Mouse (Mus musculus) neural tube, embryonic 12.5 days (tissue): Measurements from ENCODE around the gene Ube2o. TPM values are rescaled to one million over a fixed set of nuclear protein-coding genes. Genes with fewer than 3 reads are reported as not detected.

ENCODE experiments used
- ATAC-seq: fragments of 200-750 bp; cut with Nextera tagmentation; 2 replicates; pipeline ENCODE4 v1.8.0; 2017; ENCODE audit warnings: low read depth, mild to moderate bottlenecking, moderate TSS enrichment, moderate library complexity; ENCODE audit not compliant: low FRiP score
- H3K27ac ChIP-seq: fragments of 300-500 bp; sonication (generic); 2 replicates; pipeline ENCODE4 v1.5.1; 2016
- H3K27me3 ChIP-seq: fragments of 300-500 bp; sonication (generic); replicated peaks from 2 replicates; pipeline ENCODE4 v1.6.1; 2016; ENCODE audit warnings: mild to moderate bottlenecking
- H3K36me3 ChIP-seq: fragments of 300-500 bp; sonication (generic); 2 replicates; pipeline ENCODE4 v1.6.1; 2016; ENCODE audit warnings: mild to moderate bottlenecking
- H3K4me1 ChIP-seq: fragments of 300-500 bp; sonication (generic); 2 replicates; pipeline ENCODE4 v1.6.1; 2016
- H3K4me2 ChIP-seq: fragments of 300-500 bp; sonication (generic); replicated peaks from 2 replicates; pipeline ENCODE4 v1.6.1; 2016; ENCODE audit warnings: mild to moderate bottlenecking
- H3K4me3 ChIP-seq: fragments of 300-500 bp; sonication (generic); 2 replicates; pipeline ENCODE4 v1.5.1; 2016
- H3K9ac ChIP-seq: fragments of 300-500 bp; sonication (generic); 2 replicates; pipeline ENCODE4 v1.6.1; 2016; ENCODE audit warnings: mild to moderate bottlenecking
- H3K9me3 ChIP-seq: fragments of 300-500 bp; sonication (generic); 2 replicates; pipeline ENCODE4 v1.6.1; 2016; ENCODE audit warnings: mild to moderate bottlenecking
- WGBS: fragments of 180-500 bp; shearing (Covaris S2); methylation state at CpG from one replicate; pipeline ENCODE4 v1.1.7; 2016; 5-methylcytosine and 5-hydroxymethylcytosine counted together
- polyA plus RNA-seq: library from polyadenylated mRNA; unstranded; fragments of >200 nt; fragmentation: Nextera tagmentation; extraction: Ambion mirVana; gene quantifications from 2 replicates; pipeline ENCODE4 v1.2.1, GENCODE M21; 2016

Ube2o gene
- polyA plus RNA-seq, 1 experiment from 2014 or later: 37.6 TPM

DNA sequence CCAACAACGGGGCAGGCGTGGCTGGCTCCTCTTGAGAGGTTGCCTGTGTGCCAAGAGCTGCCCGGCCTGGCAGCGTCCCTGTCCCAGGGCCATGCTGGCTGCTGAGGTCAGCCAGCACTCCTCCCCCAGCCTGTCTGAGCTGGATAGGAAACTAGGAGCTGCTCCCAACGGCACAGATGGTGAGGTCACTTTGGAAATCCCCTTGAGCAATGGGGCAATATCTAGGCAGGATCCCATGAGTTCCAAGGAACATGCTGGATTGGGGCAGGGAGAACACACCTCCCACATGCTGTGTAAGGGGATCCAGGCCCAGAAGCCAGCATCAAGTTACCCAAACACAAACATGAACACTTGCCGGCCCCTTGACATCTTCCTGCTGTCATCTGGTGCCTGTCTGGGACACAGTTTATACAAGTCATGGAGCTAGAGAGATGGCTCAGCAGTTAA is 40.0 kb upstream of the Ube2o start:
- Histone ChIP-seq H3K36me3 (no peaks in the 10 kb centered on the region), H3K4me1 (peaks cover 46% of the 10 kb centered on the region), H3K9me3 (no peaks in the 10 kb centered on the region), H3K27me3 (peaks cover 9% of the 10 kb centered on the region), H3K4me2 (peak overlapping the region; percentile 81; the same call in 1 of the 2 replicates), H3K27ac (no peak overlapping the region), H3K4me3 (no peak overlapping the region), H3K9ac (0 out of 2 replicates have a peak overlapping the region, but pooled peaks have one; percentile 3)
- no peak for ATAC-seq
- 52% methylated on average over 6 of the region's 6 CpGs for WGBS

- Histone ChIP-seq H3K4me1 (peaks cover 50% of the 10 kb centered on the region), H3K4me2 (peak overlapping the region; percentile 31), H3K9me3 (no peaks in the 10 kb centered on the region), H3K4me3 (no peak overlapping the region), H3K27ac (no peak overlapping the region), H3K27me3 (peaks cover 9% of the 10 kb centered on the region), H3K36me3 (no peaks in the 10 kb centered on the region), H3K9ac (0 out of 2 replicates have a peak overlapping the region, but pooled peaks have one; percentile 3)
- no peak for ATAC-seq
- WGBS: 79% methylated on average over 10 of the region's 10 CpGs
Observed at GRCm38 (mm10) chr11:116620559-116621253, 39.5 kb upstream of the Ube2o start.

DNA sequence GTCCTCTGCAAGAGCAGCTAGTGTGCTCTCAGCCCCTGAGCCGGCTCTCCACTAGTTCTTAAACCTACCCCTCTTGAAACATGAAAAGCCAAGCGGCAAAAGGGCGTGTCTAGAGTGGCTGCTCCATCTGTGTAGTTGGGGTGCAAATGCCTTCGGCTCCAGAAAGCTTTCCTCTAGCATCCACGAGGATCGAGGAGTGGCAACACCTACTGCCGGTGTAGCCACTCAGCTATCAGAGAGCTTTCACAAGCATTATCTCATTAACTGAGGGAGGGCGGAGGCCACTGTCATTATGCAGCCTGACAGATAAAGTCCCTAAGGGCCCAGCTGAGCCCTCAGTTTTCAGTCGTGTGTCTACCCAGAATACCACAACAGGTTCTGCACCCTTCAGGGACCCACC is 38.8 kb upstream of the Ube2o start:
- H3K4me2 ChIP-seq: peak overlapping the region; percentile 31; the same call in 1 of the 2 replicates
- no peak overlapping the region for H3K9ac ChIP-seq
- no peaks in the 10 kb centered on the region for H3K9me3 ChIP-seq
- peaks cover 9% of the 10 kb centered on the region for H3K27me3 ChIP-seq
- H3K36me3 ChIP-seq: no peaks in the 10 kb centered on the region
- ATAC-seq: no peak
- no peak overlapping the region for H3K4me3 ChIP-seq
- H3K4me1 ChIP-seq: peaks cover 50% of the 10 kb centered on the region
- WGBS: 41% methylated on average over 9 of the region's 9 CpGs
- H3K27ac ChIP-seq: no peak overlapping the region

DNA sequence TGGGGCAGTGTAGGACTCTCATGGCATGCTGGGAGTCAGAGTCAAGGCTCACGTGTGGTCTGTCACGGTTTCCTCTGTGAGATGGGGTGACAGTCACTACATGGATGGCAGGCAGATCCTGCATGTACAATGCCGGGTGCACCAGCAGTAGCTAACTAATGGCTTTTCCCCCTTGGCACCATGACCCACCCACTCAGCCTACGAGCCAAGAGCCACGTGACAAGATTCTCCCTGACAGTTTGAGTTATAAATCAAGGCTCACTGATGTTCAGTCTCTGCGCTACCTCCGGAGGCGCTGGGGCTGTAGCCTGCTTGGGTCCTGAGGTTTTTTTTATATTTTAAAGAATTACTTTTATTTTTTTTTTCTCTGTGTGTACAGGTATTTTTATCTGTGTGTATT is 38.3 kb upstream of the Ube2o start:
- H3K4me3 ChIP-seq: no peak overlapping the region
- H3K9me3 ChIP-seq: no peaks in the 10 kb centered on the region
- no peak for ATAC-seq
- no peaks in the 10 kb centered on the region for H3K36me3 ChIP-seq
- no peak overlapping the region for H3K27ac ChIP-seq
- peaks cover 50% of the 10 kb centered on the region for H3K4me1 ChIP-seq
- H3K4me2 ChIP-seq: peak overlapping the region; percentile 31; the same call in 1 of the 2 replicates
- peaks cover 9% of the 10 kb centered on the region for H3K27me3 ChIP-seq
- WGBS: 50% methylated on average over 8 of the region's 8 CpGs
- H3K9ac ChIP-seq: no peak overlapping the region

DNA sequence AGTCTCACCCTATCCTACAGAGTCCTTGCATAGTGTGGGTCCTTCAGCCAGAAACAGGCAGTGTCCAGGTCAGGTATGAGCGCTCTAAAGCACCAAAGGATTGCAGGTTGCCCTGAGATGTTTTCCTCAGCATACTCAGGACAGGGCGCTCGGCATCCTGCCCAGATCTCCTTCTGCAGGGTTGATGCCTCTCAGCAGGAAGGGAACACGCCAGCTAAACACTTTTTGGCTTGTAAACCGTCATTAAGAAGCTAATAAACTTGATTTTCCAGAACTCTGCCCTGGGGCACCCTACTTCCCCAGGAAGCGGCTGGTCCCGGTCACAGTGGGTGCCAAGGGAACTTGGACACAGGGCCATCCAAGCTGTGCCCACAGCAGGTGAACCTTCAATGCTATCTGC is 37.9 kb upstream of the Ube2o start:
- no peak for ATAC-seq
- Histone ChIP-seq H3K4me2 (peak overlapping the region; percentile 31; the same call in 1 of the 2 replicates), H3K27ac (no peak overlapping the region), H3K27me3 (peaks cover 7% of the 10 kb centered on the region), H3K4me3 (no peak overlapping the region), H3K9me3 (no peaks in the 10 kb centered on the region), H3K36me3 (no peaks in the 10 kb centered on the region), H3K4me1 (peaks cover 49% of the 10 kb centered on the region), H3K9ac (no peak overlapping the region)
- WGBS: 80% methylated on average over 7 of the region's 7 CpGs

- no peaks in the 10 kb centered on the region for H3K9me3 ChIP-seq
- H3K4me3 ChIP-seq: no peak overlapping the region
- no peak overlapping the region for H3K27ac ChIP-seq
- 86% methylated on average over 7 of the region's 7 CpGs for WGBS
- H3K27me3 ChIP-seq: peaks cover 2% of the 10 kb centered on the region
- ATAC-seq: no peak
- no peak overlapping the region for H3K4me2 ChIP-seq
- H3K4me1 ChIP-seq: peaks cover 44% of the 10 kb centered on the region
- H3K9ac ChIP-seq: no peak overlapping the region
- H3K36me3 ChIP-seq: no peaks in the 10 kb centered on the region
Observed at GRCm38 (mm10) chr11:116618666-116619065, 37.4 kb upstream of the Ube2o start.

- no peak overlapping the region for H3K4me2 ChIP-seq
- H3K36me3 ChIP-seq: no peaks in the 10 kb centered on the region
- H3K9me3 ChIP-seq: no peaks in the 10 kb centered on the region
- no peak overlapping the region for H3K27ac ChIP-seq
- ATAC-seq: no peak
- peaks cover 40% of the 10 kb centered on the region for H3K4me1 ChIP-seq
- no peak overlapping the region for H3K9ac ChIP-seq
- WGBS: 89% methylated on average over 7 of the region's 7 CpGs
- no peak overlapping the region for H3K4me3 ChIP-seq
- no peaks in the 10 kb centered on the region for H3K27me3 ChIP-seq
Observed at GRCm38 (mm10) chr11:116617641-116618040, 36.4 kb upstream of the Ube2o start.

DNA sequence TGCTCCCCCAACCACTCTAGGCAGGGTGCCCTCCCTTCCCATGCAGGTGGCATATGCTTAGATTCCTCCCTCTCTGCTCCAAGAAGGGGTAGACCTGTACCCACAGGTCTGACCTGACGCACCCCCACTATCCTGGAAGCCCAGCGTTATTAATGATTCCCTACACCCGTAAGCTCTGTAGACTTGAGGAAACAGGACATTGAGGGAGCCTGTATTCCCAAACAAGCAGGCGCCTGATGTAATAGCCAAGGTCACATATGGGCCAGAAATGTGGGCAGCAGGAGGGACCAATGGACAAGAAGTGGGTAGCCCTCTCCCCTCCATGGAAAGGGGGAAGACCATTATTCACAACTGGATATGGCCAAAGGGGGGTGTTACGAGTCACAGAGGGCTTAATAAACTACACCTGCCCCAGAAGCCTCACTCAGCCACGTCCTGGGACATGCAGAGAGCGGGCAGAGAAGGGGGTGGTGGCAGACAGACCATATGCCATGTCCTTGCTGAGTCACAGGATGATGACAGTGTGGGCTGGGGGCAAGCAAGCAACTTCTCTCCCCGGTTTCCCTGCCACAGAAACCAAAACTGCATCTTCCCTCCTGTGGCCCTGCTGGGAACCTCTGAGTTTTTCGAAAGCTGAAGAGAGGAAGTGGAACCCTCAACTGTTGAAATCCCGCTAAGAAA is 35.3 kb upstream of the Ube2o start:
- 77% methylated on average over 10 of the region's 10 CpGs for WGBS
- H3K4me3 ChIP-seq: no peak overlapping the region
- no peaks in the 10 kb centered on the region for H3K36me3 ChIP-seq
- H3K4me1 ChIP-seq: peaks cover 37% of the 10 kb centered on the region
- H3K27ac ChIP-seq: no peak overlapping the region
- H3K9me3 ChIP-seq: no peaks in the 10 kb centered on the region
- no peak for ATAC-seq
- H3K4me2 ChIP-seq: no peak overlapping the region
- no peak overlapping the region for H3K9ac ChIP-seq
- no peaks in the 10 kb centered on the region for H3K27me3 ChIP-seq

- H3K4me3 ChIP-seq: no peak overlapping the region
- no peaks in the 10 kb centered on the region for H3K27me3 ChIP-seq
- no peak overlapping the region for H3K9ac ChIP-seq
- H3K4me1 ChIP-seq: peaks cover 31% of the 10 kb centered on the region
- H3K27ac ChIP-seq: no peak overlapping the region
- H3K36me3 ChIP-seq: no peaks in the 10 kb centered on the region
- no peaks in the 10 kb centered on the region for H3K9me3 ChIP-seq
- 60% methylated on average over 15 of the region's 15 CpGs for WGBS
- H3K4me2 ChIP-seq: no peak overlapping the region
- no peak for ATAC-seq
Observed at GRCm38 (mm10) chr11:116615735-116616437, 34.6 kb upstream of the Ube2o start.

DNA sequence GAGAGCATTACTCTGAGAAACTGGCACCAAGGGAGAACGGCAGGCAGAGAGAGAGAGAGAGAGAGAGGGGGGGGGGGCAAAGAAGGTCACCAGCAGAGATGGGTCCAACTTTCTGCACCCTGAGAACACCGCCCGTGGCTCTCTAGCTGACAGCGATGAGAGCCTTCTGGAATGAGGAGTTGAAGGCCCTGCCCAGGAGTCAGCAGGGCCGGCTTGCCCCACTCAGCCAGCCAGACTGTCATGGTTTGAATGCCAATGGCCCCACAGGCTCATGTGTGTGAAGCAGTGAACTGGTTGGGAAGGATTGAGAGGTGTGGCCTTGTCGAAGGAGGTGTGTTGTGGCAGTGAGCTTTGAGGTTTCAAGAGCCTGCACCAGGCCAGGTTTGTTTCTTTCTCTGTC is 32.0 kb upstream of the Ube2o start:
- H3K4me2 ChIP-seq: no peak overlapping the region
- H3K9me3 ChIP-seq: no peaks in the 10 kb centered on the region
- H3K4me1 ChIP-seq: peaks cover 12% of the 10 kb centered on the region; the same call in 1 of the 2 replicates
- no peak for ATAC-seq
- no peaks in the 10 kb centered on the region for H3K36me3 ChIP-seq
- no peak overlapping the region for H3K27ac ChIP-seq
- 89% methylated on average over 6 of the region's 6 CpGs for WGBS
- no peak overlapping the region for H3K9ac ChIP-seq
- no peaks in the 10 kb centered on the region for H3K27me3 ChIP-seq
- H3K4me3 ChIP-seq: no peak overlapping the region

DNA sequence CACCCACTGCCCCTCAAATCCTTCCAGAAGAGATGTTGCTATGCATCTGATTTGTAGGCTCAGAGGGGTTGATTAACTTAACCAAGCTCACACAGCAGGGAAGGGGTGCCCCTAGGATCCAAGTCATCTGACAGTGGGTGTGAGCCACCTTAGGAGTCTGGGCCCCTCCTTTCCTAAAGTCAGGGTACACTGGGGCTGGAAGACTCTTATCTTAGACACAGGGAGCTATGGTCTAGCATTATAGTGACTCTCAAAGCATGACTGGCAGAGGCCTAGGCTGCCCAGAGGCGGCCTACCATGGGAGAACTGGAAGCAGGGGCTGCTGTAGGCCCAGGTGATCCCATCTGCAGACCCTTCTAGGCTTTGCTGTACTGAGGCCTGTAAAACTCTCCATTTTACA is 31.3 kb upstream of the Ube2o start:
- no peak for ATAC-seq
- no peak overlapping the region for H3K9ac ChIP-seq
- no peak overlapping the region for H3K4me3 ChIP-seq
- H3K9me3 ChIP-seq: no peaks in the 10 kb centered on the region
- WGBS: 91% methylated on average over 1 of the region's 1 CpGs
- H3K36me3 ChIP-seq: no peaks in the 10 kb centered on the region
- no peak overlapping the region for H3K27ac ChIP-seq
- peaks cover 10% of the 10 kb centered on the region; the same call in 1 of the 2 replicates for H3K4me1 ChIP-seq
- no peaks in the 10 kb centered on the region for H3K27me3 ChIP-seq
- H3K4me2 ChIP-seq: no peak overlapping the region

DNA sequence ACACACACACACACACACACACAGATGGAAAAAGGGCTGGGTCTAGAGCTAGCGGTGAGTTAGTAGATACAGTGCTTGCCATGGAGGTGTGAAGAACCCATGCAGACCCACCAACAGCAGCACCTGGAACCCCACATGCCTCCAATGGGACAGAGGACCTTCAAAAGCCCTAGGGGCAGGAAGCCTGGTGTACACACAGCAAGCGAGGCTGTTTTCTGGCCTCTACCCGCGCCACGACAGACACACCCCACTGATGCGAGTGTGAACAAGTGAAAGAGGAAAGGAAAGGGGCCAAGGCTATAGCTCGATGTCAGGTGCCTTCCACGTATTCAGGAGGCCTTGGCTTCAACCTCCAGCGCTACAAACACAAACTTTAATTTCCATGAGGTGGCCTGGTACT is 30.6 kb upstream of the Ube2o start:
- Histone ChIP-seq H3K9me3 (no peaks in the 10 kb centered on the region), H3K27ac (no peak overlapping the region), H3K4me3 (no peak overlapping the region), H3K36me3 (no peaks in the 10 kb centered on the region), H3K4me2 (no peak overlapping the region), H3K4me1 (peaks cover 8% of the 10 kb centered on the region; the same call in 1 of the 2 replicates), H3K27me3 (no peaks in the 10 kb centered on the region), H3K9ac (no peak overlapping the region)
- WGBS: 90% methylated on average over 9 of the region's 9 CpGs
- ATAC-seq: no peak
